Mouse (Mus musculus) heart, adult 18-20 months (tissue): ENCODE measurements around the gene Gm2564. TPM values are rescaled to one million over a fixed set of nuclear protein-coding genes. Genes with fewer than 3 reads are reported as not detected.
"Not testable (repeated sequence)": the region's sequence is repeated elsewhere in the genome, so short reads cannot be mapped to it uniquely, and the experiment has no call there.

Experiments
- DNase-seq, 2 experiments: peaks; one replicate each; pipeline ENCODE4 v3.0.0; 2021 to 2022; ENCODE audit warnings: mixed read lengths in 1 of 2
- long read RNA-seq, 2 experiments: library from polyadenylated mRNA; stranded (forward); transcript quantifications; one replicate each; pipeline ENCODE4 v2.0.0; 2021
- total RNA-seq, 2 experiments: library from RNA; stranded (reverse); gene quantifications; 2 replicates each; pipeline ENCODE4 v1.2.3; 2021

Gene Gm2564
- 1 to 10 TPM; 2.9 to 6.6 TPM for total RNA-seq
- long read RNA-seq, experiment 1 = 0 reads
- long read RNA-seq, experiment 2, partial matches to known transcripts = 0 of 1 reads
- long read RNA-seq, experiment 2, other reads (novel, unspliced or antisense) = 1 of 1 reads

DNA sequence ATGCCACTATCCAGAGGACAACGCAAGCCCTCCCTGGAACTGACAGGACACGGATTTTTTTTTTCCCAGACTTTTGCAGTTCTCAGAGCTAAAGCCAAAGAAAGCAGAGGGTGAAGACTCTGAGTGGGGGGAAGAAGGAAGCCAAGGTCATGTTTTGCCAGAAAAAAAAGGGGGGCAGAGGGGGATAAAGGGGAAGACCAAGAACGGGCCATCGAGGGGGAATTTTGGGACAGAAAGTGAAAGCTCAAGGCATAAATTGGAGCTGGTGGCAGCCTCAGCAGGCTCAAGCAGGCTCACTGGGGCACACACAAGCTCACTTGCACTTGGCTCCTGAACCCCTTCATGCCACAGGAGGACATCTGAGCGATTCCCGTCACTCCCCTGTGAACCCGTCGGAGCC lies at the start of gene Gm2564:
Gene Gm2564, plus strand, starts transcription at position 301 of the 400 bp plus-strand sequence.
- DNase-seq = not testable (repeated sequence)

DNA sequence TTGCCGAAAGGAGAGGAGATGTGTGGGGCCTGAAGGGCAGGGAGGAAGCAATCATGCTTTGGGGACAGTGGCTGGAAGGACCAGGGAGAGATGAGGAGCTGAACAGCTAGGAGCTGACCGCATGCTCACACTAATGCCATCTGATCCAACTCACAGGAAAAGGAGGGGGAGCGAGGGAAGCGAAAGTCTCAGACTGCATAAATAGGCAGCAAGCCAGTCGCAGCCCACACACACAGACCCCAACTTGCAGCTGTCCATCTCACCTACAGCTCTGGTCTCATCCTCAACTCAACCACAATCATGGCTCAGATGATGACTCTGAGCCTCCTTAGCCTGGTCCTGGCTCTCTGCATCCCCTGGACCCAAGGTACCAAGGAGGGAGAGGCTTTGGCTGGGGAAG lies 17.6 kb upstream of the Gm2564 start, which contains the start of gene Gm10591:
Gene Gm10591, plus strand, starts transcription at position 301 of the 400 bp plus-strand sequence.
- DNase-seq = not testable (repeated sequence)

- not testable (repeated sequence) for DNase-seq
Observed at GRCm38 (mm10) chr4:42654951-42655350, 25.4 kb downstream of the Gm2564 start, which contains the start of gene Ccl27b. Ccl27b (plus strand) TSS chr4:42655251.

DNA sequence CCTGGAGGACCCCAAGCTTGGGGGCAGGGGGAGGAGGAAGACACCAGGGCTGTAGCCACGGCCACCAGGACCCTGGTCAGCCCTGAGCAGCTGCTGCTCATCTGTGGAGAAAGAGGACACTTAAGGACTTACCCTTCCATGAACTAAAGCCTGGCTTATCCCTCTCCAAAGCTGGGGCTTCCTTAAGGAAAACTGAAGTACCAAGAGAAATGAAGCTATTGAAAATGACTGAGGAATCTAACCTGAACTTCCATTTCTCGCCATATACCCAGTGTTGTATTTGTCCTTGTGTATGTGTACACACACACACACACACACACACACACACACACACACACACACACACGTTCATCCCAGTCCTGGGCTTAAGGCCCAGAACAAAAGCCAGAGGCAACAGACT lies 32.3 kb downstream of the Gm2564 start, which contains the start of gene Il11ra2:
Gene Il11ra2, minus strand, starts transcription at position 101 of the 400 bp plus-strand sequence.
- not testable (repeated sequence) for DNase-seq

- not testable (repeated sequence) for DNase-seq
Observed at GRCm38 (mm10) chr4:42675415-42675814, 45.9 kb downstream of the Gm2564 start.

GRCm38 (mm10) chr4:42679365-42679764 lies 49.8 kb downstream of the Gm2564 start:
- not testable (repeated sequence) for DNase-seq

GRCm38 (mm10) chr4:42680374-42681356 lies 51.1 kb downstream of the Gm2564 start:
- not testable (repeated sequence) for DNase-seq

Other genes with a start within 250 kb of the Gm2564 start
- gene Gm21586, start 190.3 kb upstream of the Gm2564 start, total RNA-seq = not detected
- gene Gm2163, start 163.0 kb upstream of the Gm2564 start, total RNA-seq = not detected
- gene Fam205a2, start 101.5 kb upstream of the Gm2564 start, total RNA-seq = not detected
- not detected for gene Gm10591, start 17.5 kb upstream of the Gm2564 start, total RNA-seq
- not detected for gene Ccl27b, start 25.5 kb downstream of the Gm2564 start, total RNA-seq
- under 1 TPM in 1 of 2 experiments, not detected in 1; 0.23 TPM for gene Il11ra2, start 32.2 kb downstream of the Gm2564 start, total RNA-seq
- not detected for gene 4930578G10Rik, start 105.8 kb downstream of the Gm2564 start, total RNA-seq
- 1 to 10 TPM; 1.2 to 4.2 TPM for gene Ccl19, start 126.9 kb downstream of the Gm2564 start, total RNA-seq
- 10 to 100 TPM; 43.5 to 98.2 TPM for gene Ccl21a, start 144.3 kb downstream of the Gm2564 start, total RNA-seq
- not detected for gene Fam205a1, start 224.2 kb downstream of the Gm2564 start, total RNA-seq
- not detected for gene Gm12394, start 227.1 kb downstream of the Gm2564 start, total RNA-seq
- gene Fam205c, start 244.5 kb downstream of the Gm2564 start, total RNA-seq = 10 to 100 TPM; 12.2 to 12.9 TPM